Mouse (Mus musculus): ENCODE results near the gene Leo1. TPM values are rescaled to one million over a fixed set of nuclear protein-coding genes. Genes with fewer than 3 reads are reported as not detected.

Gene Leo1
- polyA plus RNA-seq (2015; fragmentation: Nextera tagmentation; extraction: Ambion mirVana): 36.0 and 36.6 TPM in 2 replicates

GRCm38 (mm10) chr9:75440796-75441666 is at the start of gene Leo1:
TSS of gene Leo1 (plus strand) at chr9:75441524.

GRCm38 (mm10) chr9:75409852-75410378 is 31.4 kb upstream of the Leo1 start, which contains the start of gene Mapk6:
TSS of gene Mapk6 (minus strand) at chr9:75410005.

Other genes with a start within 250 kb of the Leo1 start
- 0.32 and 0.52 TPM in 2 replicates for gene Myo5c, start 209.5 kb upstream of the Leo1 start, polyA plus RNA-seq (2015; fragmentation: Nextera tagmentation; extraction: Ambion mirVana)
- 114 and 118 TPM in 2 replicates for gene Gnb5, start 135.2 kb upstream of the Leo1 start, polyA plus RNA-seq (2015; fragmentation: Nextera tagmentation; extraction: Ambion mirVana)
- gene Bcl2l10, start 93.8 kb upstream of the Leo1 start, polyA plus RNA-seq (2015; fragmentation: Nextera tagmentation; extraction: Ambion mirVana): not detected in 2 replicates
- 106 and 108 TPM in 2 replicates for gene Mapk6, start 31.5 kb upstream of the Leo1 start, polyA plus RNA-seq (2015; fragmentation: Nextera tagmentation; extraction: Ambion mirVana)
- 62.6 and 67.5 TPM in 2 replicates for gene Tmod3, start 118.1 kb downstream of the Leo1 start, polyA plus RNA-seq (2015; fragmentation: Nextera tagmentation; extraction: Ambion mirVana)
- 379 and 393 TPM in 2 replicates for gene Tmod2, start 169.8 kb downstream of the Leo1 start, polyA plus RNA-seq (2015; fragmentation: Nextera tagmentation; extraction: Ambion mirVana)
- 51.2 and 55.9 TPM in 2 replicates for gene Lysmd2, start 184.2 kb downstream of the Leo1 start, polyA plus RNA-seq (2015; fragmentation: Nextera tagmentation; extraction: Ambion mirVana)
- gene Scg3, start 242.5 kb downstream of the Leo1 start, polyA plus RNA-seq (2015; fragmentation: Nextera tagmentation; extraction: Ambion mirVana): 117 and 119 TPM in 2 replicates